Mouse (Mus musculus): ENCODE results near the gene Slc25a24. TPM values are rescaled to one million over a fixed set of nuclear protein-coding genes. Genes with fewer than 3 reads are reported as not detected.

Gene Slc25a24
- 4.0 and 5.4 TPM in 2 replicates for polyA plus RNA-seq (2012; rRNA removed)

DNA sequence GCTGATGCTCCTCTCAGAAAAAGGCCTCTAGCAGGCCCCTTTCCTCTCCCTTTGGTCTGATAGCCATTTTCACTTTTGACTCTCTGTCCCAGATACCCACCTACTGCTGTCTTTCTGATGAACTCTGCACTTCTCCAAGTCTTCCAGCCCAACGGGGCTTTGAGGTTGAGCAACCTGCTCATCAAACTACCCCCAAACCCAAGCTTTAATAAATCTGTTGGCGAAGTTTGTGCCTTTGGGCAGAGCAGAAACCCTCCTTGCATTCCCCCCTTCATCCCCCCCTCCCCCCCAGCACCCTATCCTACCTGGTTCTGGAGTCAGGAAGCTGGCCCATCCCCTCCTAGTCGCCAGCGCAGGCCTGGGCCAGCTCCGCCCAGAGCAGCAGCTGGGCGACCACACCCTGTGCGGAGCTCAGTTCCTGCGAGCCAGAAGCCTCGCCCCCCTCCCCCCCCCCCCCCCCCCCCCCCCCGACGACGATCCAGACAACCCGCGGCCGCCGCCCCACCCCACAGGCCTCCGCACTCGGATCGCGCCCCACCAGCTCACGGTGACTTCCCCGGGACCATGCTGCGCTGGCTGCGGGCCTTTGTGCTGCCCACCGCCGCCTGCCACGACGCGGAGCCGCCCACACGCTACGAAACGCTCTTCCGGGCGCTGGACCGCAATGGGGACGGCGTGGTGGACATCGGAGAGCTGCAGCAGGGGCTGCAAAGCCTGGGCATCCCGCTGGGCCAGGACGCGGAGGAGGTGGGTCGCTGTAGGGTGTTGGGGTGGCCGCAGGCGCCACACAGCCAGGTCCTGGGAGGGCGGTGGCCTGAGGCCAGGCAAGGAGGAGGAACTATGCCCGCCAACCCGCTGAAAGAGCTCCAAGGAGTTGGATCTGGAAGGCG, at the start of gene Slc25a24:
Slc25a24 (plus strand) TSS at position 509 of the 890 bp plus-strand sequence.
- no peak for DNase-seq (ENCODE audit: low read depth)

DNA sequence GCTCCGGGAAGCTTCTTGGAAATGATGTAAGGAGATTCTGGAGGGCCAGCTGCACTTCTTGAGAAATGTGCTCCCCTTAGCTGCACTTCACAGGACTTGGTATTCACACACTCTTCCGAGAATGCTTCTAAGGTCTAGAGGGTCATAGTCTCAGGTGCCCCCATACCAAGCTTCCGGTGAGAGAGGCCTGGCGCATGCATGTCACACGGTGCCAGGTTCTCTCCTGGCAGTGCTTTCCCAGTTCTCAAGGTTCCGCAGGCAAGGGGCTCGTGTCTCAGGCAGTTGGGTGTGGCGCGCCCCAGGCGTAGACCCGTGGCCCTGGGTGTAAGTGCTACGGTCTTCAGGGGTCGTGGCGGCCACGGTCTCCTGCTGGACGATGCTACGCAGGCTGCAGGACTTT, 42.8 kb upstream of the Slc25a24 start, which contains the start of gene Slc25a54:
Slc25a54 (plus strand) TSS at position 301 of the 400 bp plus-strand sequence.
- DNase-seq (ENCODE audit: low read depth) = no peak

DNA sequence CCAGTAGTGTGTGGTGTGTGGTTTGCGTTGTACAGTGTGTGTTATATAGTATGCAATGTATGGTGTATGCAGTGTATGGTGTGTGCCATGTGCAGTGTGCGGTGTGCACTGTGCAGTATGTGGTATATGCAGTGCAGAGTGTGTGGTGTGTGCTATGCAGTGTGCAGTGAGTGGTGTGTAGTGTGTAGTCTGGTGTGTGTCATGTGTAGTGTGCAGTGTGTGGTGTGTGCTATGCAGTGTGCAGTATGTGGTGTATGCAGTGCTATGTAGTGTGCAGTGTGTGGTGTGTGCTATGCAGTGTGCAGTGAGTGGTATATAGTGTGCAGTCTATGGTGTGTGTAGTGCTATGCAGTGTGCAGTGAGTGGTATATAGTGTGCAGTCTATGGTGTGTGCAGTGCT, 38.5 kb upstream of the Slc25a24 start:
- DNase-seq (ENCODE audit: low read depth) = no peak

GRCm38 (mm10) chr3:109088460-109088859, 34.5 kb upstream of the Slc25a24 start:
- no peak for DNase-seq (ENCODE audit: low read depth)

DNA sequence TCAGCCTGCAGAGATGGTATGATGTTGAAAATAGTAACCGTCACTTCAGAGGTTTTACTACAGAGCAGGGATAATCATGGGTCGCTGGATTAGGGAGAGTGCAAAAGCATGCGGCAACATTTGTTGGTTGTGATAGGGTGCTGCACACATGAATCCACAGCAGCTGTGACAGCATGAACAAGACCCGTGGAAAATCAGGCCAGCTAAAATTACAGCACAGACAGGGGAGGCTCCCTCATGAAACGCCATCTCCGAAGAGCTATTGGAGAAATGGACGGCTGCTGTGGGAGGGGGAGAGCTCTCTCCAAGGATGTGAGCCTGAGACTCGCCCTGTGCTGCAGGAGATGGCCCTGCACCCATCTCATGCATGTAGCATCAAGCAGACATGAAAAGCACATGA, 18.2 kb upstream of the Slc25a24 start:
- no peak for DNase-seq (ENCODE audit: low read depth)

GRCm38 (mm10) chr3:109117136-109117535, 5.8 kb upstream of the Slc25a24 start:
- DNase-seq (ENCODE audit: low read depth) = no peak

GRCm38 (mm10) chr3:109119562-109119961, 3.4 kb upstream of the Slc25a24 start:
- DNase-seq (ENCODE audit: low read depth) = no peak

GRCm38 (mm10) chr3:109119973-109120372, 3.0 kb upstream of the Slc25a24 start:
- DNase-seq (ENCODE audit: low read depth) = no peak

GRCm38 (mm10) chr3:109123531-109123981, 607 bp downstream of the Slc25a24 start:
- no peak for DNase-seq (ENCODE audit: low read depth)

DNA sequence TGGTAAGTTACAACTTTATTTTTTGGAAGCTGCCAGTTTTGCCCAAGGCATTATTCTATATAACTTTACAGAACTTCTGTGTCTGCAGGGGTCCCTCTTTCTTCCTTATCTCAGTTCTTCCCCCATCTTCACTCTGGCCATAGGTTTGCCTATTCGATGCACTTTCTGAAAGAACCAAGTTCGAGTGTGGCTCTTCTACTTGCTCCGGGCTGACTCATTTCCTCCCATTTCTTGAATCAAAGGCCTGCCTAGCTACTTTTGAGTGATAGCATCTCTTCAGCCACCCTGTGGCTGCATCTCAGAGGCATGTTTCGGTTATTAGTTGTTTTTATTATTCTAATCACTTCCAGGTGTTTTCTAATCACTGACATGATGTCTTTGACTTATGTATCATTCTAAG, 1.1 kb downstream of the Slc25a24 start:
- no peak for DNase-seq (ENCODE audit: low read depth)

DNA sequence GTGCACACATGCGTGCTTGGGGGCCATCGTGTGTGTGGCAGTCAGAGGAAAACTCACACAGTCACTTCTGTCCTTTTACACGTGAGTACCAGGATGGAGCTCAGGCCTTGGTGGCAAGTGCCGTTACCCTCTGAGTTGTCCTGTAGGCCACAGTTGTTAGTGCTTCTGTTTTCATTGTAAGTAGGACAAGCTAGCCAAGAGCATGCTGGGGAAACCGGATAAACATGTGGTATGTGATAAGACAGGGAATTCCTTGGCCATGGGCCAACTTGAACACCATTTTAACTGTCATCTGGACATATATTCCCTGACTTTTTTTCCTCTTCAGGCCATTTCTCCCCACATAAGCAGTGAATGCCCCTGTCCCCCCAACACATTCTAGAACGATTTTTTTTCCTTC, 2.6 kb downstream of the Slc25a24 start:
- DNase-seq (ENCODE audit: low read depth) = no peak

DNA sequence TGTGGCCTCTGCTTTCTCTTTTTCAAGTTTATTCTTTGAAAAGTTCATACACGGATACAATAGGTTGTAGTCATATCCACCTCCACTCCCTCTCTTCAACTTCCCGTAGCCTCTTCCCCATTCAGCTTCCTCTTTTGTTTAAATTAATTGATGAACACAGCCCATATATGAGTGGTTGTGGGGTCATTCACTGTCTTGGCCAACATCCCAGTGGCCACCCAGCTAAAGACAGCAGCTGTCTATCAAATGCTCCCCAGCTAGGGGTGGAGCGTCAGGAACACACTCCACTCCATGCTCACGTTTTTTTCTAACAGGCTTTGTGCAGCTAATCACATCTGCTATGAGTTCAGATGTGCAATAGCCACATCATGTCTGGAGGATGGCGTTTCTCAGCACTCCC, 6.8 kb downstream of the Slc25a24 start:
- no peak for DNase-seq (ENCODE audit: low read depth)

DNA sequence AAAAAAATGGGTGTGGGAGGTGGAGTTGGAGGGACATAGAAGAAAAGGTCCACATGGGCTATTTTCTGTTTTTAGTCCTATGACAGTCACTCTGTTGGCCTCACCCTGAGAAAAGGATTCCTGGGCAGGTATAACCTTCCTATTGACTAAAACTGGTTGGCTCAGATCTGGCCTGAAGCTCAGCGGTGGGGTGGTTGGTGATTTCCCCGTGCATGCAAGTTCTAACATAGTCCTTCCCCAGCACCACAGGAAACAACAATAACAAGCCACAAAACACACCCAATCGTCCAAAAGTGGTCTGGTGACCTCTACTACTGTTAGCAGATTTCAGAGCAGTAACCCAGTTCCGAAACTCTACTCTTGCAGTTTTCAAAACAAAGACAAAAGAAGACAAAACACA, 10.0 kb downstream of the Slc25a24 start:
- no peak for DNase-seq (ENCODE audit: low read depth)

GRCm38 (mm10) chr3:109134036-109134435, 11.1 kb downstream of the Slc25a24 start:
- no peak for DNase-seq (ENCODE audit: low read depth)

DNA sequence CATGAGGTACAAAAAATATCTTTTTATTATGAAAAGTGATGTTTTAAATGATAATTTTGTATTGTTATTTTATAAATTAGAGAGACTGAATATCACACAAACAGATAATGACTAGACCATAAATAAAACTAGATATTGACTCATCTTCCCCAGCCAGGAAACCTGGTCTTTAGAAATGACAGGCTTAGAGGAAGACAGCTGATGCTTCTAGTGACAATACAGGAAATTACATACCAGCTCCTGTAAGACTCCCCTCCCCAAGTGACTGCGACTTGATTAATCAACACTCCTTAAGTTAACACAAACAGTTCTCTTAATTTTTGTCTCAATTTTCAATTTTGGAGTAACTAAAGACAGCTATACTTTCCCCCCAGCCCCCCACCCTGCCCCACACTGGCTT, 12.4 kb downstream of the Slc25a24 start:
- DNase-seq (ENCODE audit: low read depth) = no peak

DNA sequence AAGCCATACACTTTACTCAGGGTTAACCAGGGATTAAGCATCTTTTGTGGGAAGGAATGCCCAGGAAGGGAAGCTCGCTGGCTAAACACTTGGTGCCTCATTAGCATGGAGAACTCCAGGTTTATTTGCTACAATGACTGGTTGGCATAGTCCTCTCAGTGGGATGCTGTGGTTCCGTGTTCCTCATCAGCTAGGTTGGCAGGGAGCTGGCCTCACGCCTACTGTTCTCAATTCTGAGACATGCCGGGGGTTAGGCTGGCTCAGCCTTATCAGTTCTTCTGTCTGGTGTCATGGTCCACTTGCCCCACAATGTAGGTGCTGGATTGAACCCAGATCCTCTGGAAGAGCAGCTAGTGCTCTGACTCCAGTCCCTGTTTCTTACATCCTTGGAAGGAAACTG, 29.6 kb downstream of the Slc25a24 start:
- DNase-seq (ENCODE audit: low read depth) = no peak

GRCm38 (mm10) chr3:109153410-109153809, 30.5 kb downstream of the Slc25a24 start:
- DNase-seq (ENCODE audit: low read depth) = no peak

DNA sequence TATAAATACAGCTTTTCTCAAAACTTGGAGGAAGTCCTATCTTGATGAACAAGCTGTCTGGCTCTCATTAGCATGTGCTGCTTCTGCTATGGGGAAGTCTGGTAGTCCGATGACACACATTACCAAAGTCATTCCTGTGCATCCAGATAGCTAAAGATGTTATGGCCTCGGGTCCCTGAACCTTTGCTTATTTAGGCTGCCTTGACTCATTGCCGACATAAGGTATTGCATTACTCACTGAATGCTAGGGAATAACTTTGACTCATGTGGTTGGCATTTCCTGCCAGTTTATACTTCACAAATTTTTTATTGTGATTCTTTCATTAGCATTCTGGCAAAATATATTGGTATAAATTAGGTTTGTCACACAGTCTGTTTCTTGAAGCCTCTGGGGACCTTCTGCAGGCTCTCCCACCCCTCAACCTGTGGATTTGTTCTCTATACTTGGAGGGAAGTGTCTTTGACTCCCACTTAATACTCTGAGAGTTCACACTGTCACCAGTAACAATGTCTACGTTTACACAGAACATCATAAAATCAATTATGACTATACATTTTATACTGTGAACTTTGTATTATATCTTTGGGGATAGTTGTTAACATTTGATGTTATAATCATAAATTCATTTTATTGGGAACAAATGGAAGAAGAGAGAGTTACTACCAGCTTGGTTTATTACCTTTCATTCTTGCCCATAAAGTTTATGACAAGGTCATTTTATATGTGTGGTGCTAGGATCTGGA, 33.1 kb downstream of the Slc25a24 start:
- peak; percentile 40 for DNase-seq (ENCODE audit: low read depth)

- no peak for DNase-seq (ENCODE audit: low read depth)
These were observed 34.5 kb downstream of the Slc25a24 start for GRCm38 (mm10) chr3:109157481-109157880.

DNA sequence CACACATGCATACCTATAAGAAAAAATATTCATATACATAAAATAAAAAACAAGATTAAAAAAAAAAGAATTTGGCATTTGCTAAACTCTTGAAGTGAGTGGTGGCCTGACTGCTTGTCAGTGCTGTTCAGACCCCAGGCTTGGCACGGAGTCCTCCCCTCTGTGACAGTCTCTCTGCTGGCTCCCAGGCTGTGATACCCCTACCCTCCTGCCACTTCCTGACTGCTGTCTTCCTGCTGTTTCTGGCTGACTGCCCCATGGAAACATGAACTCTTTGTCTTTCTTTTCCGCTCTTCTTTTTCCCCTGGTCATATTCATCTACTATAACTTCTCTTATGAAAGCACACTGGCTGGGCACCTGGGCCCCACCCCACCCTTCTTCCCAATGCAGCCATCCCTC, 41.1 kb downstream of the Slc25a24 start:
- DNase-seq (ENCODE audit: low read depth) = no peak

DNA sequence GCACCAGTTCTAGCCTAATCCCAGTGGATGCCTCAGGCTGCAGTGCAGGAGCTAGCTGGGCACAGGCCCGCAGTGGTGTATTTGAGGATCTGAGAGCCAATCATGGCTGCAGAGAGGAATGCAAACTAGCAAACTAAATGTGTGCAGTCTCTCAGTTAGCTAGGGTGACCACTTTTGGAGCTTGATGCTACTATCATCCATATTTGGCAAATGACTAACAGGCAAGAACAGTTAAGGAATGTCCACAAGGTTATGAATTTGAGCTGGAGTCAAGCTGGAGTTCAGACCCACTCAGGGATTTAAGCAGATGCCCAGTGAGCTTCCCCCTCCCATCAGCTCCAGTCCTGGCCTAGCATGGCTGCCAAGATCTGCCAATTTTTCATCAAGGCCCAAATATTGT, 41.7 kb downstream of the Slc25a24 start:
- no peak for DNase-seq (ENCODE audit: low read depth)

GRCm38 (mm10) chr3:109165214-109165829, 42.4 kb downstream of the Slc25a24 start:
- DNase-seq (ENCODE audit: low read depth) = no peak

All from gonadal fat pad, adult 2 months (tissue).